Mouse (Mus musculus): ENCODE results near the gene Rbfox3.
A peak's percentile ranks its signal among the peaks of the same experiment; 100 is the strongest.

- TF ChIP-seq CTCF (IDR thresholded peaks at IDR 0.05; ENCODE audit: low read depth) (peak; percentile 64), EP300 (IDR thresholded peaks at IDR 0.05; ENCODE audit: low read depth) (no peak)
Measured at GRCm38 (mm10) chr11:118520251-118520650, 391.1 kb downstream of the Rbfox3 start.

All from liver, embryonic 14.5 days (tissue).